Mouse (Mus musculus) adrenal gland (tissue): ENCODE results near the gene Garem2.

ENCODE experiments used
- intact Hi-C: fragments of 180-260 bp; cut with DNase I; formaldehyde crosslinking; loops from one replicate; pipeline ENCODE4 v1.15.1; 2025

Garem2 gene

DNA sequence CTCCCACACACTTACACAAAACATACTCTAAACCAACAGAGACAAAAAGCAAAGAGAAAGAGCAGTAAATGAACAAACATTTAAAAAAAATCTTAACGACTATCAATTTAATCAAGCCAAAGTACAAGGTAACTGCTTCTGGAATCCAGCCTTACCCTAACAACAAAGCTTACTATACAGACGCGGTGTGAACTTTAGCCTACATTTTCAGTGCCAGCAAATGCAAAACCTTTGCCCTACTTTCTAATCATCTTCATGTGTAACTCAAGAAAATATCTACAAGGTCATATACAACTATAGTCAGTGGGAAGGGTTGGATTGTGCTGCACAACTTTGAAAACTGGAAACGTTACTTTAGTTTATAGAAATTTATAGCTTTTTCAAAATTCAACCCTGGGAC lies 47.0 kb downstream of the Garem2 start:
- intact Hi-C loops: no loop called here

DNA sequence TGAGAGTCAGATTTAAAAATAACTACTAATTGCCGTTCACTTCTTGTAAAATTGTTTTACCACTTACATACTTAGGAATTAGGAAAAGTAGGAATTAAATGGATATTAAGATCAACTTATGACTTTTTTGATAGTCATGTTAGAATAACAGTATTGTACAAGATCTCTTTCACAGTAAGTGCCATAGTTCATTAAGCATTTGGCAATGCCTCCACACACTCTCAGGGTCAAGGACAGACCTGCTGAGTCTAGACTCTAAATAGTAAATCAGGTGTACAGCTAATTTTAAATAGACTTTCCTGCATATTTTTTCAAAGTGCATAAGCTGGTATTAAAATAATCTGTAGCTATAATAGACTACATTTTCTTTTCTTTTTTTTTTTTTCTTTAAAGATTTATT lies 47.5 kb downstream of the Garem2 start:
- intact Hi-C loops: no loop called here

- intact Hi-C loops: no loop called here
Measured at GRCm38 (mm10) chr5:30153222-30153621, 48.3 kb downstream of the Garem2 start.

- intact Hi-C loops: no loop called here
Measured at GRCm38 (mm10) chr5:30154013-30154412, 49.1 kb downstream of the Garem2 start.

DNA sequence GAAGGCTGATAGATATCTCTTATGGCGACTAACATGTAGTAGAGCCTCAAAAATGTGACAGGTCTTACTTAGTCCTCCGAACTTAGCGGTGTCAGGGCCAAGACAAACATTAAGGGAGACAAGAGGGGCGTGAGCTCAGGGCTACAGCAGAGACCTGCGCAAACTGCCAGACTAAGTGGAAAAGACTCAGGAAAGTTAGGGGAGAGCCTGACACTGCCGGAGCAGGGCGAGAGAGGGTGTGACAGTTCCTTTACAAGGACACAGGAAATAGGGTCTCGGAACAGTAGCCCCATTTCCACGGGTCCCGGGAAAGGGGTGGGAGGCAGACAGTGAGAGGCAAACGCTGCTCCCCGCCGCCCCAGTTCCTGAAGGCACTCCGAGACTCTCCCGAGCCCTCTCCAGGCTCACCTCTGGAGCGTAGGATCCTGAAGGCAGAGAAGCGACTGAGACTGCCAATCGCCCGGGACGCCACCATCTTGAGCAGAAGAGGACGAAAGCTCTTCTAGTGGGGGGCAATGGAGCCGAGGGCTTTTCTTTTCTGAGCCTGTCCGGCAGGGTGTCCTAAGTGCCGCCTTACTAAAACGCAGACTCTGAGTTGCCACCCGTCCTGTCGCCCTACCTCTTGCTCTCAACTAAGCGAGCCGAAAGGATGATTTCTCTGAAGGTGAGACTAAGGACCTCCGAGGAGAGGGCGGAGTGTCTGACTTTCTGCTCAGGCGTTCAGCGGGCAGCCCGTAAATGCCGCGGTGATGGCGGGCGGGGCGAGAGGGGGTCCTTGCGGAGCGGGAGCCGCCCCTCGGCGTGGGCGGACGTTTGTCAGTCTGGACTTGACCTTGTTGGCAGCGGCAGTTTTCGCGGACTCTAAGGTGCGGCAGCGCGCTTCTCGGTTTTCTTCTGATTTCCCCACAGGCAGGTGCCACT lies 49.8 kb downstream of the Garem2 start, which contains the start of the genes Hadha and Hadhb:
TSS of gene Hadha (minus strand) at position 689 of the 921 bp plus-strand sequence.
TSS of gene Hadhb (plus strand) at position 775 of the 921 bp plus-strand sequence.
- intact Hi-C loops: no loop called here

GRCm38 (mm10) chr5:30155395-30155792 lies 50.4 kb downstream of the Garem2 start:
- intact Hi-C loops: no loop called here

- intact Hi-C loops: no loop called here
Measured at GRCm38 (mm10) chr5:30155821-30156629, 51.1 kb downstream of the Garem2 start.

- intact Hi-C loops: no loop called here
Measured at GRCm38 (mm10) chr5:30159601-30160000, 54.6 kb downstream of the Garem2 start.

DNA sequence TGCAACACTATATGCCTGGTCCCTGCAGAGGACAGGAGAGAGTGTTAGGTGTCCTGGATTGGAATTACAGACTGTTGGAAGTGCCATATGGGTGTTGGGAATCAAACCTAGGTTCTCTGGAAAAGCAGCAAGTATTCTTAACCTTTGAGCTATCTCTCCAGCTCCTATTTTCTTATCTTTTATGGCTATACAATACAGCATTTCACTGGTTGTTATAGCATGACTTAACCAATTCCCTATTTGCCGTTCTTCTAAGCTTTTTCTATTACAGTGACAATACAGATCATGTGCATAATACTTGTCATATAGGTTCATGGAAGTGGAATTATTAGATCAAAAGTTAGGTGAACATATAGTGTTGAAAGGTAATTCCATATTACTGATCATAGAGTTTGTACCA lies 56.9 kb downstream of the Garem2 start:
- intact Hi-C loops: no loop called here

DNA sequence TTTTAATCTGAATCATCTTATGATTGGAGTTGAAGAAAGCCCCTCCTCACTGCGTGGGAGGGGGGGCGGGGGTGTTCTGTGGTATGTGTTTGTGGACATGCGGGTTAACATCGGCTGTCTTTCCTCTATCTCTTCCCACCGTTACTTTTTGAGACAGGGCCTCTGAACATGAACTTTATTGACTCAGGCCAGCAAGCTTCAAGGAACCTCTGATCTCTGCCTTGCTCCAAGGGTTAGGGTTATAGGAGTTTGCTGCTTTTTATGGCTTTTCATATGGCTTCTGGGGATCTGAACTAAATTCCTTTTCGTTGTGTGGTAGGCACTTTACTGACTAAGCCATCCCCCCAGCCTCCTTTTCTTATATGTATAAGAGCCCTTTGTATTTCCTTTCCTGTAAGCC lies 57.4 kb downstream of the Garem2 start:
- intact Hi-C loops: no loop called here

GRCm38 (mm10) chr5:30165234-30165946 lies 60.4 kb downstream of the Garem2 start:
- intact Hi-C loops: no loop called here
